Mouse (Mus musculus): ENCODE measurements around the gene Ston2. TPM values are rescaled to one million over a fixed set of nuclear protein-coding genes. Genes with fewer than 3 reads are reported as not detected.

Ston2 gene
- total and polyA plus RNA-seq, 2 experiments: 4.6 to 9.3 TPM

DNA sequence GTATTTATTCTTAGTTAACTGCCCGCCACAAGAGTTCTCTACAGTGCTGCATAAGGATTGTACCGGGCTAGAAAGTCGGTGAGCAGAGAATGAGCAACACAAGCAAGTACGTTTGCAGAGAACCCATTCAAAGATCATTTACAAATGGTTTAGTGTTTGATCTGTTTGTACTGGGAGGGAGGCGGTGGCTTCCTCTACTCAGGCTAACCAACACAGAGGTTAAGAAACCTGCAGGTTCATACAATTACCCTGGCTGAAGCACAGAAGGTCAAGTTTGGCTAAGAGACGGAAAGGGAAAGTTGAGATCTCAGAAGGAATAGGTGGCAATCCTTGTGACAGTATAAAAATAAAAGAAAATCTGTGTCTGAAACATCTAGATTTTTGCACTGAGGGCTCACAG lies 72.5 kb downstream of the Ston2 start:
- Histone ChIP-seq H3K27me3 (ENCODE audit: control insufficient read depth, insufficient read depth, low read length) (no peaks in the 10 kb centered on the region), H3K4me3 (ENCODE audit: insufficient read depth, low read depth, low read length) (no peak overlapping the region), H3K4me1 (ENCODE audit: control insufficient read depth, insufficient read depth, low read length) (peaks cover 3% of the 10 kb centered on the region; the same call in 1 of the 2 replicates), H3K36me3 (ENCODE audit: control insufficient read depth, insufficient read depth, low read length) (no peaks in the 10 kb centered on the region), H3K79me2 (ENCODE audit: control insufficient read depth, insufficient read depth, low read length) (no peaks in the 10 kb centered on the region), H3K27ac (replicated peaks; ENCODE audit: insufficient read depth, low read depth, low read length) (no peak overlapping the region), H3K9ac (ENCODE audit: low read depth, low read length) (no peak overlapping the region)
- DNase-seq (ENCODE audit: extremely low read depth, low read depth, low spot score): peak; percentile 53
- 37% methylated on average over 6 of the region's 6 CpGs for WGBS
- no peak for TF ChIP-seq POLR2A (IDR thresholded peaks at IDR 0.05; ENCODE audit: extremely low read depth, insufficient read depth, low read length)
- TF ChIP-seq CTCF (IDR thresholded peaks at IDR 0.05; ENCODE audit: low read depth, low read length): no peak

- H3K27ac ChIP-seq (replicated peaks; ENCODE audit: insufficient read depth, low read depth, low read length): no peak overlapping the region
- no peaks in the 10 kb centered on the region for H3K36me3 ChIP-seq (ENCODE audit: control insufficient read depth, insufficient read depth, low read length)
- DNase-seq (ENCODE audit: extremely low read depth, low read depth, low spot score): no peak
- H3K4me3 ChIP-seq (ENCODE audit: insufficient read depth, low read depth, low read length): no peak overlapping the region
- no peaks in the 10 kb centered on the region for H3K27me3 ChIP-seq (ENCODE audit: control insufficient read depth, insufficient read depth, low read length)
- WGBS: 95% methylated on average over 7 of the region's 7 CpGs
- peaks cover 6% of the 10 kb centered on the region; the same call in 1 of the 2 replicates for H3K4me1 ChIP-seq (ENCODE audit: control insufficient read depth, insufficient read depth, low read length)
- no peaks in the 10 kb centered on the region for H3K79me2 ChIP-seq (ENCODE audit: control insufficient read depth, insufficient read depth, low read length)
- no peak overlapping the region for H3K9ac ChIP-seq (ENCODE audit: low read depth, low read length)
- no peak for TF ChIP-seq CTCF (IDR thresholded peaks at IDR 0.05; ENCODE audit: low read depth, low read length)
- TF ChIP-seq POLR2A (IDR thresholded peaks at IDR 0.05; ENCODE audit: extremely low read depth, insufficient read depth, low read length): no peak
These were observed 74.8 kb downstream of the Ston2 start for GRCm38 (mm10) chr12:91713358-91713757.

DNA sequence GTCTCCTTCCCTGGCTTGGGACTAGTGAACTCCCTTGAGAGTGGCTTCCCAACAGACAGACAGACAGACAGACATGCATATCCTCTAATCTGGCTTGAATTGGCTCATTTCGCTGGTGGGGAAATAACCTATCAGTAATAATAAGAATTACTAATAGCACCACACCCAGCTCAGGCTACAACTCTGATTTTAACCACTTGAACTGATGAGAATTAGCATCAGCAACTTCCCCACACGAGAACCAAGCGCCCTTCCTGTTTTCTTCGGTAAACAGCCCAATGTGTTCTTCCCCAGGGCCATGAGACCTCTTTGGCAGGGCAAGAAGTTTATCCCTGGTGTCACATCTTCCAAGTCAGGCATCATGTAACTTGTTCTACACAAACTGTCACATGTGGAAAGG lies 76.5 kb downstream of the Ston2 start:
- no peaks in the 10 kb centered on the region for H3K79me2 ChIP-seq (ENCODE audit: control insufficient read depth, insufficient read depth, low read length)
- peaks cover 6% of the 10 kb centered on the region; the same call in 1 of the 2 replicates for H3K4me1 ChIP-seq (ENCODE audit: control insufficient read depth, insufficient read depth, low read length)
- TF ChIP-seq CTCF (IDR thresholded peaks at IDR 0.05; ENCODE audit: low read depth, low read length): no peak
- no peak for TF ChIP-seq POLR2A (IDR thresholded peaks at IDR 0.05; ENCODE audit: extremely low read depth, insufficient read depth, low read length)
- no peak for DNase-seq (ENCODE audit: extremely low read depth, low read depth, low spot score)
- H3K9ac ChIP-seq (ENCODE audit: low read depth, low read length): no peak overlapping the region
- no peaks in the 10 kb centered on the region for H3K36me3 ChIP-seq (ENCODE audit: control insufficient read depth, insufficient read depth, low read length)
- H3K27me3 ChIP-seq (ENCODE audit: control insufficient read depth, insufficient read depth, low read length): no peaks in the 10 kb centered on the region
- H3K4me3 ChIP-seq (ENCODE audit: insufficient read depth, low read depth, low read length): no peak overlapping the region
- 84% methylated on average over 4 of the region's 4 CpGs for WGBS
- no peak overlapping the region for H3K27ac ChIP-seq (replicated peaks; ENCODE audit: insufficient read depth, low read depth, low read length)

GRCm38 (mm10) chr12:91710876-91711275 lies 77.3 kb downstream of the Ston2 start:
- Histone ChIP-seq H3K4me3 (ENCODE audit: insufficient read depth, low read depth, low read length) (no peak overlapping the region), H3K36me3 (ENCODE audit: control insufficient read depth, insufficient read depth, low read length) (no peaks in the 10 kb centered on the region), H3K27me3 (ENCODE audit: control insufficient read depth, insufficient read depth, low read length) (no peaks in the 10 kb centered on the region), H3K4me1 (ENCODE audit: control insufficient read depth, insufficient read depth, low read length) (peaks cover 6% of the 10 kb centered on the region; the same call in 1 of the 2 replicates), H3K9ac (ENCODE audit: low read depth, low read length) (no peak overlapping the region), H3K27ac (replicated peaks; ENCODE audit: insufficient read depth, low read depth, low read length) (no peak overlapping the region), H3K79me2 (ENCODE audit: control insufficient read depth, insufficient read depth, low read length) (no peaks in the 10 kb centered on the region)
- DNase-seq (ENCODE audit: extremely low read depth, low read depth, low spot score): no peak
- no peak for TF ChIP-seq CTCF (IDR thresholded peaks at IDR 0.05; ENCODE audit: low read depth, low read length)
- no peak for TF ChIP-seq POLR2A (IDR thresholded peaks at IDR 0.05; ENCODE audit: extremely low read depth, insufficient read depth, low read length)
- WGBS: 76% methylated on average over 3 of the region's 3 CpGs

DNA sequence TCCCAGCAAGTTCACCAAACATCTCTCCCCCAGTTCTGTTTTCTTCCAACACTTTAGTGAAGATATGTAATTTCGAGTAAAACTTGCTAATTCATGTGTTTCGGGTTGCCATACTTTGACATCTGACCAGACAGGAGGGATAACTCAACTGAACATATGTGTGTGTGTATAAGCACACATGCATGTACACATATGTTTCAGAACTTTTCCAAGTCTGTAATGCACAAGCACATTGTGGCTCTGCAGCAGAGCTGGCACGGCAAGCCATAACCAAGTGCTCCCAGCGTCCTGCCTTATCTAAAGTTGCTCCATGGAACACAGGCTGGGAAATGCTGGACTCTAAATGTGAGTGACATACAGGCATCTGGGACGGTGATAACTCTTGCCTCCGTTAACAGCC lies 78.6 kb downstream of the Ston2 start:
- Histone ChIP-seq H3K4me1 (ENCODE audit: control insufficient read depth, insufficient read depth, low read length) (peaks cover 3% of the 10 kb centered on the region; the same call in 1 of the 2 replicates), H3K36me3 (ENCODE audit: control insufficient read depth, insufficient read depth, low read length) (no peaks in the 10 kb centered on the region), H3K4me3 (ENCODE audit: insufficient read depth, low read depth, low read length) (no peak overlapping the region), H3K27ac (replicated peaks; ENCODE audit: insufficient read depth, low read depth, low read length) (no peak overlapping the region), H3K79me2 (ENCODE audit: control insufficient read depth, insufficient read depth, low read length) (no peaks in the 10 kb centered on the region), H3K27me3 (ENCODE audit: control insufficient read depth, insufficient read depth, low read length) (no peaks in the 10 kb centered on the region), H3K9ac (ENCODE audit: low read depth, low read length) (no peak overlapping the region)
- TF ChIP-seq CTCF (IDR thresholded peaks at IDR 0.05; ENCODE audit: low read depth, low read length) (no peak), POLR2A (IDR thresholded peaks at IDR 0.05; ENCODE audit: extremely low read depth, insufficient read depth, low read length) (no peak)
- no peak for DNase-seq (ENCODE audit: extremely low read depth, low read depth, low spot score)
- WGBS: 57% methylated on average over 6 of the region's 6 CpGs

DNA sequence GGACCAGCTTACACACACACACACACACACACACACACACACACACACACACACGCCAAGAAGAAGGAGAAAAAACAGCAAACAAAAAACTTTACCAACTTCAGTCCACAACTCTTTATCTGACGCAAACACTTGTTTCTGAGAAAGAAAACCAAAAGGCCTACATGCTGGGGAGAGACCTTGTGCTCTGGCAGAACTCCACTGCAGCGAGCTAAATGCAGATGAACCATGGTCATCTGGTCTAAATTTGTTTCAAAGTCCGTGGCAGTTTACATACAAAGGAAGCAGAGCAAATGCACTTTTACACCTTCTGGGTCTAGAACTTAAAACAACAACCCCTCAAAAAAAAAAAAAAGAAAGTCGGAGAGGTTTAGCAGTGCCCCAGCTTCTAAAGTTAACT lies 79.0 kb downstream of the Ston2 start:
- DNase-seq (ENCODE audit: extremely low read depth, low read depth, low spot score): peak; percentile 79
- Histone ChIP-seq H3K9ac (ENCODE audit: low read depth, low read length) (no peak overlapping the region), H3K4me1 (ENCODE audit: control insufficient read depth, insufficient read depth, low read length) (peaks cover 3% of the 10 kb centered on the region; the same call in 1 of the 2 replicates), H3K36me3 (ENCODE audit: control insufficient read depth, insufficient read depth, low read length) (no peaks in the 10 kb centered on the region), H3K27ac (replicated peaks; ENCODE audit: insufficient read depth, low read depth, low read length) (no peak overlapping the region), H3K79me2 (ENCODE audit: control insufficient read depth, insufficient read depth, low read length) (no peaks in the 10 kb centered on the region), H3K27me3 (ENCODE audit: control insufficient read depth, insufficient read depth, low read length) (no peaks in the 10 kb centered on the region), H3K4me3 (ENCODE audit: insufficient read depth, low read depth, low read length) (no peak overlapping the region)
- WGBS: 23% methylated on average over 5 of the region's 5 CpGs
- no peak for TF ChIP-seq CTCF (IDR thresholded peaks at IDR 0.05; ENCODE audit: low read depth, low read length)
- no peak for TF ChIP-seq POLR2A (IDR thresholded peaks at IDR 0.05; ENCODE audit: extremely low read depth, insufficient read depth, low read length)

Measured in liver, adult 2 months (tissue).